Mouse (Mus musculus) layer of hippocampus, adult 2 months (tissue): ENCODE results near the gene Cand2. TPM values are rescaled to one million over a fixed set of nuclear protein-coding genes. Genes with fewer than 3 reads are reported as not detected.
A peak's percentile ranks its signal among the peaks of the same experiment; 100 is the strongest.

ENCODE experiments used
- DNase-seq, 2 experiments: peaks; one replicate each; pipeline ENCODE4 v3.0.0; 2022; ENCODE audit warnings: low spot score in 2 of 2
- H3K27ac ChIP-seq: fragments of 200-600 bp; 2 replicates; pipeline ENCODE4 v1.8.1; 2022
- H3K4me3 ChIP-seq: fragments of 200-600 bp; 2 replicates; pipeline ENCODE4 v1.8.1; 2022; ENCODE audit warnings: mild to moderate bottlenecking
- CTCF ChIP-seq: fragments of 200-600 bp; conservative IDR thresholded peaks from 2 replicates; pipeline ENCODE4 v1.8.1; 2022; ENCODE audit warnings: antibody characterized with exemption, mild to moderate bottlenecking, moderate library complexity
- long read RNA-seq, 2 experiments: library from polyadenylated mRNA; stranded (forward); transcript quantifications; one replicate each; pipeline ENCODE4 v2.0.0; 2021; ENCODE audit warnings: borderline mapping rate in 2 of 2
- total RNA-seq, 2 experiments: library from RNA; stranded (reverse); gene quantifications; 2 replicates each; pipeline ENCODE4 v1.2.3; 2021

The Cand2 gene
- total RNA-seq, result 1 to 10 TPM; 3.2 to 4.0 TPM
- long read RNA-seq, experiment 1, full-length matches to known transcripts, result 1 of 2 reads
- long read RNA-seq, experiment 1, partial matches to known transcripts, result 1 of 2 reads
- long read RNA-seq, experiment 1, other reads (novel, unspliced or antisense), result 0 of 2 reads
- long read RNA-seq, experiment 2, full-length matches to known transcripts, result 4 of 6 reads
- long read RNA-seq, experiment 2, partial matches to known transcripts, result 2 of 6 reads
- long read RNA-seq, experiment 2, other reads (novel, unspliced or antisense), result 0 of 6 reads

GRCm38 (mm10) chr6:115774501-115774921, at the start of gene Cand2:
Gene Cand2, plus strand, starts transcription at chr6:115774538.
- Histone ChIP-seq H3K27ac (peak within 1 kb of the TSS; percentile 59; the same call in 1 of the 2 replicates), H3K4me3 (peak within 1 kb of the TSS; percentile 71)
- no peak for DNase-seq
- TF ChIP-seq CTCF, result no peak

- Histone ChIP-seq H3K27ac (no peak overlapping the region), H3K4me3 (no peak overlapping the region)
- TF ChIP-seq CTCF, result peak; percentile 80
- peak in 1 of 2 experiments; percentile 8 for DNase-seq
Observed at GRCm38 (mm10) chr6:115727108-115727507, 47.2 kb upstream of the Cand2 start.

DNA sequence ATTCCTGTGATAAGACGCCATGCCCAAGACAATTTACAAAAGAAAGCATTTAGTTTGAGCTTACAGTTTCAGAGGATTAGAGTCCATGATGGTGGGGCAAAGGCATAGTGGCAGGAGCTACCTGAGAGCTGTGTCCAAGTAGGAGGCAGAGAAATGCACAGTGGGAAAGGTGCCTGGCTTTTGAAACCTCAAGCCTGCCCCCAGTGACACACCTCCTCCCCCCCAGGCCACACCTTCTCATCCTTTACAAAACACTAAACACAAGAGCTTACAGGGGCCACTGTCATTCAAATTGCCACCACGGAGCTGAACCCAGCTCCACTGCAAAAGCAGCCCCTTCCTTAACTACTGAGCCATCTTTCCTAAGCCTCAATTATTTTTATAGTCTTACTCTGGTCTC, 46.8 kb upstream of the Cand2 start:
- TF ChIP-seq CTCF, result no peak
- H3K27ac ChIP-seq, result no peak overlapping the region
- H3K4me3 ChIP-seq, result no peak overlapping the region
- DNase-seq, result no peak

GRCm38 (mm10) chr6:115730560-115731342, 43.6 kb upstream of the Cand2 start:
- no peak overlapping the region for H3K4me3 ChIP-seq
- no peak for TF ChIP-seq CTCF

GRCm38 (mm10) chr6:115732341-115732928, 41.9 kb upstream of the Cand2 start:
- H3K4me3 ChIP-seq, result no peak overlapping the region
- no peak overlapping the region for H3K27ac ChIP-seq
- DNase-seq, result no peak
- no peak for TF ChIP-seq CTCF

More at GRCm38 (mm10) chr6:115730560-115731342, 43.6 kb upstream of the Cand2 start:
- DNase-seq, result no peak
- H3K27ac ChIP-seq, result no peak overlapping the region

GRCm38 (mm10) chr6:115734909-115735308, 39.4 kb upstream of the Cand2 start:
- no peak overlapping the region for H3K4me3 ChIP-seq
- peak in 1 of 2 experiments; percentile 23 for DNase-seq
- H3K27ac ChIP-seq, result no peak overlapping the region
- peak; percentile 78 for TF ChIP-seq CTCF

- Histone ChIP-seq H3K4me3 (no peak overlapping the region), H3K27ac (no peak overlapping the region)
- no peak for DNase-seq
- no peak for TF ChIP-seq CTCF
Observed at GRCm38 (mm10) chr6:115739056-115739455, 35.3 kb upstream of the Cand2 start.

- Histone ChIP-seq H3K4me3 (no peak overlapping the region), H3K27ac (no peak overlapping the region)
- no peak for DNase-seq
- no peak for TF ChIP-seq CTCF
Observed at GRCm38 (mm10) chr6:115743569-115743968, 30.8 kb upstream of the Cand2 start.

DNA sequence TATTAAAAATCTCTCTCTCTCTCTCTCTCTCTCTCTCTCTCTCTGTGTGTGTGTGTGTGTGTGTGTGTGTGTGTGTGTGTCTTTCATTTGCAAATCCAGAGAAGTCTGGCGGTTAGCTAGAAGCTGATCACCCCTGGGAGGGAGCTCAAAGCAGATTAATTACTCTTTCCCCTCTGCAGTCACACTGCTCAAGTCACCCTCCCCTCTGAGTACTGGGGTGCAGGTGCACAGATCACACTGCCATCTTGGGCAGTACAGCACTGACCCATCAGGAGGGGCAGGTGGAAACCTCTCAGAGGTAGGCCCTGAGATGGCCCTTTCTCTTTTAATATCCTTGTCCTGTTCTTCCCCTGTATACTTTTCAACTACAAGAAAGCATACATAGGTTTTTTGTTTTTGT, 28.0 kb upstream of the Cand2 start:
- H3K4me3 ChIP-seq, result no peak overlapping the region
- H3K27ac ChIP-seq, result no peak overlapping the region
- no peak for DNase-seq
- TF ChIP-seq CTCF, result no peak

DNA sequence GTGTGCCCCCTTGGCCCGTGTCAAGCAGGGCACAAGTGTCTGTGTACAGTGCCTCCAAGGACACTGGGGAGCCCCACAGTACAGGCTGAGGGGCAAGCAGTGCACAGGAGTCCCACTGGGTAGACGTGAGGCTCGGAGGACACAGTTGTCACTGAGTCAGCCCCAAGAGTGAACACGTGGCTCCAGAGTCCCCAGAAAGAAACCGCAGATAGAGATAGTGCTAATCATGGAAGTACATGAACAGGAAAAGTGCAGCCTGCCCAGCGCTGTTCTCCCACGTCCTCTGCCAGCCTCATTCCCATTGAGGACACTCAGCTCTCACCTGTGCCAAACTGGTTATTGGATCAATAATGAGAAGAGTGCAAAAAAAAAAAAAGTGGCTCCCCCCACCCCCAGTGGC, 18.8 kb upstream of the Cand2 start:
- TF ChIP-seq CTCF, result no peak
- no peak overlapping the region for H3K27ac ChIP-seq
- H3K4me3 ChIP-seq, result no peak overlapping the region
- no peak for DNase-seq

- no peak for DNase-seq
- H3K4me3 ChIP-seq, result no peak overlapping the region
- no peak for TF ChIP-seq CTCF
Observed at GRCm38 (mm10) chr6:115758981-115759435, 15.3 kb upstream of the Cand2 start.

DNA sequence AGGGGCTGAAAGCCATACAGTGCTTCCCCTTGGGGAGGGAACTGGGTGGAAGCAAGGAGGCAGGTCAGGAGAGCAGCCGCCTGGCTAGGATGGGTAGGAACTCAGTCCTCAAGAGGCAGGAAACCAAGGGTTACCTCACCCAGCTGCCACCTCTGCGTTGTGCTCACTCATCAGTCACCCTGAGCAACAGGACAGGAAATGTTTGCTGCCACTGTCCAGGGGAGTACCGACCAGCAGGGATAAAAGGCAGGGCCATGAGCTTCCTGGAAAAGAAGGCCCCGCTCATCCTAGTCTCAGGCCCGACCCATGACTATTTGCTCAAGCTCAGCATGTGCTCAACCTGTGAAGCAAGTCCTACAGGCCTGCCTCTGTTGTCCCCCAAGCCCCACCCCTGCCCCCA, 14.9 kb upstream of the Cand2 start:
- Histone ChIP-seq H3K27ac (no peak overlapping the region), H3K4me3 (no peak overlapping the region)
- DNase-seq, result no peak
- no peak for TF ChIP-seq CTCF

More at GRCm38 (mm10) chr6:115758981-115759435, 15.3 kb upstream of the Cand2 start:
- H3K27ac ChIP-seq, result no peak overlapping the region

- no peak for DNase-seq
- TF ChIP-seq CTCF, result no peak
- Histone ChIP-seq H3K27ac (no peak overlapping the region), H3K4me3 (no peak overlapping the region)
Observed at GRCm38 (mm10) chr6:115760137-115760536, 14.2 kb upstream of the Cand2 start.
